8 mouse cellular contexts compared by ENCODE assay signal in genomic region chr13:32964989-32965811, GRCm38 (mm10). TPM values are rescaled to one million over a fixed set of nuclear protein-coding genes. Genes with fewer than 3 reads are reported as not detected.
A peak's percentile ranks its signal among the peaks of the same experiment; 100 is the strongest.
DNase-seq lines count a peak whose midpoint lies in the region; ATAC-seq lines count a peak whose summit lies in the region.

Gene Serpinb6b (plus strand): TSS chr13:32965209.

- peak within 1 kb of the TSS; percentile 63; the same call in 1 of the 2 replicates for H3K27ac ChIP-seq in embryonic facial prominence, embryonic 10.5 days (replicated peaks)
- H3K27ac ChIP-seq in heart, embryonic 13.5 days (replicated peaks) = peak within 1 kb of the TSS; percentile 73
- H3K27ac ChIP-seq in kidney, embryonic 15.5 days = peak within 1 kb of the TSS; percentile 37; the same call in 1 of the 2 replicates

- H3K4me1 ChIP-seq in embryonic facial prominence, embryonic 10.5 days = peaks cover 11% of the 10 kb centered on the region
- H3K4me1 ChIP-seq in heart, embryonic 13.5 days = peaks cover 51% of the 10 kb centered on the region
- peaks cover 15% of the 10 kb centered on the region for H3K4me1 ChIP-seq in kidney, embryonic 15.5 days

- no peaks in the 10 kb centered on the region for H3K9me3 ChIP-seq in embryonic facial prominence, embryonic 10.5 days
- no peaks in the 10 kb centered on the region for H3K9me3 ChIP-seq in heart, embryonic 13.5 days
- H3K9me3 ChIP-seq in kidney, embryonic 15.5 days (replicated peaks) = no peaks in the 10 kb centered on the region

- WGBS in embryonic facial prominence, embryonic 10.5 days = 38% methylated on average over 16 of the region's 16 CpGs
- 33% methylated on average over 16 of the region's 16 CpGs for WGBS in heart, embryonic 13.5 days
- 42% methylated on average over 14 of the region's 16 CpGs for WGBS in kidney, embryonic 15.5 days

- peak within 1 kb of the TSS; percentile 66 for H3K4me2 ChIP-seq in heart, embryonic 13.5 days
- H3K4me2 ChIP-seq in kidney, embryonic 15.5 days = peak within 1 kb of the TSS; percentile 52

- ATAC-seq in heart, embryonic 13.5 days (ENCODE audit: extremely low read depth, insufficient number of reproducible peaks, low FRiP score, low TSS enrichment) = no peak
- ATAC-seq in kidney, embryonic 15.5 days (replicated peaks; ENCODE audit: low FRiP score) = peak; percentile 47; the same call in 1 of the 2 replicates

- H3K9ac ChIP-seq in heart, embryonic 13.5 days = peak within 1 kb of the TSS; percentile 77
- peak within 1 kb of the TSS; percentile 5; the same call in 1 of the 2 replicates for H3K9ac ChIP-seq in kidney, embryonic 15.5 days

- no peaks in the 10 kb centered on the region for H3K27me3 ChIP-seq in embryonic facial prominence, embryonic 10.5 days (replicated peaks; ENCODE audit: low read depth, poor library complexity, severe bottlenecking)
- no peaks in the 10 kb centered on the region for H3K27me3 ChIP-seq in heart, embryonic 13.5 days (replicated peaks)
- no peaks in the 10 kb centered on the region for H3K27me3 ChIP-seq in kidney, embryonic 15.5 days

- H3K36me3 ChIP-seq in embryonic facial prominence, embryonic 10.5 days (replicated peaks) = no peaks in the 10 kb centered on the region
- H3K36me3 ChIP-seq in heart, embryonic 13.5 days = peaks cover 6% of the 10 kb centered on the region
- H3K36me3 ChIP-seq in kidney, embryonic 15.5 days = no peaks in the 10 kb centered on the region

- DNase-seq in ovary, adult 18-20 months (ENCODE audit: low spot score) = peak; percentile 64
- DNase-seq in ovary, postnatal 10 days (ENCODE audit: low spot score) = no peak
- DNase-seq in embryonic facial prominence, embryonic 10.5 days (ENCODE audit: low spot score) = peak; percentile 59
- peak; percentile 75 for DNase-seq in lung, postnatal 25 days (ENCODE audit: low spot score)
- DNase-seq in skeletal muscle tissue, adult 2 months (ENCODE audit: low read depth, low spot score) = peak; percentile 11
- no peak for DNase-seq in left cerebral cortex, adult 11 months (ENCODE audit: low spot score)

- H3K4me3 ChIP-seq in embryonic facial prominence, embryonic 10.5 days = peak within 1 kb of the TSS; percentile 46
- peak within 1 kb of the TSS; percentile 48 for H3K4me3 ChIP-seq in heart, embryonic 13.5 days
- H3K4me3 ChIP-seq in kidney, embryonic 15.5 days (replicated peaks) = peak within 1 kb of the TSS; percentile 21

RNA-seq across cellular contexts. Expression of gene Serpinb6b, which starts in this region (rescaled TPM):
- polyA plus RNA-seq in embryonic facial prominence, embryonic 10.5 days (2016; fragmentation: Nextera tagmentation; extraction: Ambion mirVana) = 1.1 and 1.7 TPM in 2 replicates
- polyA plus RNA-seq in heart, embryonic 13.5 days (2015; fragmentation: Nextera tagmentation; extraction: Ambion mirVana) = 18.0 and 22.7 TPM in 2 replicates
- polyA plus RNA-seq in kidney, embryonic 15.5 days (2015; fragmentation: Nextera tagmentation; extraction: Ambion mirVana) = 3.9 and 5.0 TPM in 2 replicates

Comparison
In these comparisons a context has a peak if more than half of its experiments do, and no peak if none do; other contexts are left out.
1. DNase-seq: peak in ovary, adult 18-20 months (single experiment), embryonic facial prominence, embryonic 10.5 days (single experiment), lung, postnatal 25 days (single experiment) and skeletal muscle tissue, adult 2 months (single experiment); none in ovary, postnatal 10 days (single experiment) and left cerebral cortex, adult 11 months (single experiment).
2. Peak in every context shown above with its lines, with median percentiles within 50 percentile points of each other: H3K27ac ChIP-seq and H3K4me3 ChIP-seq.